Mouse (Mus musculus) lung, adult 2 months (tissue): Measurements from ENCODE around the gene Rbbp6. TPM values are rescaled to one million over a fixed set of nuclear protein-coding genes. Genes with fewer than 3 reads are reported as not detected.
A peak's percentile ranks its signal among the peaks of the same experiment; 100 is the strongest.

Source experiments
- DNase-seq: peaks from one replicate; pipeline ENCODE4 v3.0.0; 2022
- H3K4me1 ChIP-seq: fragments of 200-500 bp; 2 replicates; pipeline ENCODE4 v1.6.1; 2011; ENCODE audit warnings: low read length; ENCODE audit not compliant: control insufficient read depth, insufficient read depth
- H3K4me3 ChIP-seq: fragments of 200-500 bp; replicated peaks from 2 replicates; pipeline ENCODE3; 2011; ENCODE audit warnings: low read depth, mild to moderate bottlenecking, control low read depth, low read length; ENCODE audit errors: extremely low read depth
- CTCF ChIP-seq: fragments of 200-500 bp; IDR thresholded peaks from 2 replicates; pipeline ENCODE4 v1.5.1; 2011; ENCODE audit warnings: mild to moderate bottlenecking, low read length, control low read depth; ENCODE audit not compliant: insufficient read depth
- POLR2A ChIP-seq: fragments of 200-500 bp; IDR thresholded peaks from 2 replicates; pipeline ENCODE4 v1.6.1; 2011; ENCODE audit warnings: low read depth, mild to moderate bottlenecking, control low read depth, low read length, borderline replicate concordance; ENCODE audit errors: extremely low read depth
- WGBS: fragments of 180-500 bp; shearing (Covaris S2); methylation state at CpG from one replicate; pipeline ENCODE4 v1.1.7; 2018; 5-methylcytosine and 5-hydroxymethylcytosine counted together
- polyA plus RNA-seq: library from polyadenylated mRNA; depleted of rRNA; stranded (reverse); fragments of >200 nt; gene quantifications from 2 replicates; pipeline ENCODE4 v1.2.3, GENCODE M21; 2012

Gene Rbbp6
- polyA plus RNA-seq, 1 experiment, result 12.0 TPM

GRCm38 (mm10) chr7:123006251-123006650 is 40.8 kb downstream of the Rbbp6 start:
- DNase-seq, result no peak
- 72% methylated on average over 2 of the region's 2 CpGs for WGBS
- Histone ChIP-seq H3K4me3 (no peak overlapping the region), H3K4me1 (no peaks in the 10 kb centered on the region)
- no peak for TF ChIP-seq CTCF
- TF ChIP-seq POLR2A, result no peak

GRCm38 (mm10) chr7:123007743-123008142 is 42.3 kb downstream of the Rbbp6 start:
- H3K4me3 ChIP-seq, result no peak overlapping the region
- 68% methylated on average over 4 of the region's 4 CpGs for WGBS
- TF ChIP-seq CTCF, result no peak
- TF ChIP-seq POLR2A, result no peak
- no peaks in the 10 kb centered on the region for H3K4me1 ChIP-seq
- no peak for DNase-seq

- no peak for DNase-seq
- no peak for TF ChIP-seq POLR2A
- no peak for TF ChIP-seq CTCF
- 72% methylated on average over 5 of the region's 5 CpGs for WGBS
- H3K4me1 ChIP-seq, result no peaks in the 10 kb centered on the region
- H3K4me3 ChIP-seq, result no peak overlapping the region
These were observed 48.0 kb downstream of the Rbbp6 start for GRCm38 (mm10) chr7:123013466-123013865.

- H3K4me1 ChIP-seq, result no peaks in the 10 kb centered on the region
- TF ChIP-seq CTCF, result no peak
- TF ChIP-seq POLR2A, result no peak
- no peak for DNase-seq
- WGBS, result 46% methylated on average over 7 of the region's 7 CpGs
- no peak overlapping the region for H3K4me3 ChIP-seq
These were observed 49.2 kb downstream of the Rbbp6 start for GRCm38 (mm10) chr7:123014729-123015128.

- WGBS, result 25% methylated on average over 3 of the region's 3 CpGs
- Histone ChIP-seq H3K4me1 (no peaks in the 10 kb centered on the region), H3K4me3 (no peak overlapping the region)
- no peak for TF ChIP-seq POLR2A
- peak; percentile 28; the same call in 1 of the 2 replicates for TF ChIP-seq CTCF
- no peak for DNase-seq
These were observed 52.1 kb downstream of the Rbbp6 start for GRCm38 (mm10) chr7:123017627-123018026.

GRCm38 (mm10) chr7:123025123-123025522 is 59.6 kb downstream of the Rbbp6 start:
- TF ChIP-seq CTCF (no peak), POLR2A (no peak)
- DNase-seq, result no peak
- Histone ChIP-seq H3K4me1 (no peaks in the 10 kb centered on the region), H3K4me3 (peak overlapping the region; percentile 38)
- WGBS, result 42% methylated on average over 9 of the region's 9 CpGs

- H3K4me1 ChIP-seq, result peaks cover 3% of the 10 kb centered on the region; the same call in 1 of the 2 replicates
- no peak for DNase-seq
- WGBS, result 13% methylated on average over 13 of the region's 13 CpGs
- TF ChIP-seq POLR2A (no peak), CTCF (no peak)
- no peak overlapping the region for H3K4me3 ChIP-seq
These were observed 64.8 kb downstream of the Rbbp6 start for GRCm38 (mm10) chr7:123030295-123030694.

- peak; percentile 21 for DNase-seq
- Histone ChIP-seq H3K4me1 (peaks cover 3% of the 10 kb centered on the region; the same call in 1 of the 2 replicates), H3K4me3 (peak overlapping the region; percentile 36)
- TF ChIP-seq POLR2A, result no peak
- TF ChIP-seq CTCF, result no peak
- under 1% methylated on average over 21 of the region's 21 CpGs for WGBS
These were observed 65.3 kb downstream of the Rbbp6 start for GRCm38 (mm10) chr7:123030709-123031181.

GRCm38 (mm10) chr7:123031211-123031743 is 65.8 kb downstream of the Rbbp6 start:
- WGBS, result 12% methylated on average over 12 of the region's 12 CpGs
- DNase-seq, result no peak
- Histone ChIP-seq H3K4me1 (peaks cover 3% of the 10 kb centered on the region; the same call in 1 of the 2 replicates), H3K4me3 (no peak overlapping the region)
- TF ChIP-seq CTCF (no peak), POLR2A (no peak)

GRCm38 (mm10) chr7:123035314-123035713 is 69.8 kb downstream of the Rbbp6 start:
- TF ChIP-seq POLR2A (no peak), CTCF (no peak)
- 60% methylated on average over 8 of the region's 8 CpGs for WGBS
- no peak for DNase-seq
- Histone ChIP-seq H3K4me1 (peaks cover 3% of the 10 kb centered on the region; the same call in 1 of the 2 replicates), H3K4me3 (no peak overlapping the region)

GRCm38 (mm10) chr7:123039302-123039701 is 73.8 kb downstream of the Rbbp6 start:
- TF ChIP-seq CTCF, result 0 out of 2 replicates have a peak, but pooled peaks have one; percentile 21
- no peak for TF ChIP-seq POLR2A
- Histone ChIP-seq H3K4me3 (no peak overlapping the region), H3K4me1 (no peaks in the 10 kb centered on the region)
- DNase-seq, result no peak
